Mouse (Mus musculus) C2C12 (cell line): ENCODE results near the gene Zfp292.

ENCODE experiments used
- CEBPB ChIP-seq: IDR thresholded peaks from one replicate; pipeline ENCODE4 v1.6.1; 2011; ENCODE audit warnings: low read depth, mild to moderate bottlenecking, control low read depth, moderate library complexity
- CTCF ChIP-seq: IDR thresholded peaks from one replicate; pipeline ENCODE4 v1.5.1; 2011; ENCODE audit not compliant: control insufficient read depth, insufficient read depth, insufficient read length
- FOSL1 ChIP-seq: IDR thresholded peaks from one replicate; pipeline ENCODE4 v1.8.0; 2011; ENCODE audit warnings: mild to moderate bottlenecking, low read length; ENCODE audit not compliant: poor library complexity, insufficient read depth, severe bottlenecking
- MAX ChIP-seq: IDR thresholded peaks from one replicate; pipeline ENCODE4 v1.6.1; 2011; ENCODE audit warnings: mild to moderate bottlenecking, control low read depth
- MYOD1 ChIP-seq: IDR thresholded peaks from one replicate; pipeline ENCODE4 v1.6.1; 2011; ENCODE audit warnings: low read depth; ENCODE audit not compliant: control insufficient read depth, insufficient read length
- MYOG ChIP-seq: IDR thresholded peaks from one replicate; pipeline ENCODE4 v1.6.1; 2011; ENCODE audit not compliant: control insufficient read depth, insufficient read length; ENCODE audit errors: extremely low read depth
- USF1 ChIP-seq: IDR thresholded peaks from one replicate; pipeline ENCODE4 v1.6.1; 2011; ENCODE audit warnings: low read depth, mild to moderate bottlenecking, control low read depth, moderate library complexity

GRCm38 (mm10) chr4:34796294-34796693 lies 86.5 kb downstream of the Zfp292 start:
- no peak for TF ChIP-seq MYOD1
- TF ChIP-seq CTCF = no peak
- no peak for TF ChIP-seq FOSL1
- TF ChIP-seq MAX = no peak
- TF ChIP-seq USF1 = no peak
- no peak for TF ChIP-seq CEBPB
- no peak for TF ChIP-seq MYOG
